Mouse (Mus musculus) heart, adult 2 months (tissue): ENCODE results near the gene Nutf2. TPM values are rescaled to one million over a fixed set of nuclear protein-coding genes. Genes with fewer than 3 reads are reported as not detected.

Source experiments
- DNase-seq, 2 experiments: peaks; one replicate each; pipeline ENCODE4 v3.0.0; 2021
- H3K27ac ChIP-seq: fragments of 200-600 bp; 2 replicates; pipeline ENCODE4 v1.8.1; 2022
- H3K27me3 ChIP-seq: fragments of 200-500 bp; 2 replicates; pipeline ENCODE4 v1.6.1; 2012; ENCODE audit warnings: mild to moderate bottlenecking, low read length, inconsistent platforms, mixed read lengths; ENCODE audit not compliant: control insufficient read depth, insufficient read depth
- H3K36me3 ChIP-seq: fragments of 200-500 bp; 2 replicates; pipeline ENCODE4 v1.6.1; 2012; ENCODE audit warnings: low read length, inconsistent platforms; ENCODE audit not compliant: control insufficient read depth, insufficient read depth
- H3K4me1 ChIP-seq: fragments of 200-500 bp; 2 replicates; pipeline ENCODE4 v1.6.1; 2011; ENCODE audit warnings: low read length; ENCODE audit not compliant: control insufficient read depth, insufficient read depth
- H3K4me3 ChIP-seq: fragments of 200-600 bp; 2 replicates; pipeline ENCODE4 v1.8.1; 2022
- H3K79me2 ChIP-seq: fragments of 200-500 bp; replicated peaks from 2 replicates; pipeline ENCODE4 v1.6.1; 2012; ENCODE audit warnings: mild to moderate bottlenecking, inconsistent platforms, low read length, moderate library complexity, mixed read lengths; ENCODE audit not compliant: control insufficient read depth, insufficient read depth
- H3K9ac ChIP-seq: fragments of 200-500 bp; 2 replicates; pipeline ENCODE4 v1.6.1; 2012; ENCODE audit warnings: low read depth, mild to moderate bottlenecking, control low read depth, inconsistent platforms, low read length, mixed read lengths
- CTCF ChIP-seq: fragments of 200-600 bp; IDR thresholded peaks from 2 replicates; pipeline ENCODE4 v1.8.1; 2022; ENCODE audit warnings: antibody characterized with exemption, mild to moderate bottlenecking, moderate library complexity
- EP300 ChIP-seq: fragments of 200-500 bp; IDR thresholded peaks from 2 replicates; pipeline ENCODE4 v1.6.1; 2011; ENCODE audit warnings: low read depth, low read length, control low read depth; ENCODE audit not compliant: insufficient read depth
- POLR2A ChIP-seq: fragments of 200-500 bp; IDR thresholded peaks from 2 replicates; pipeline ENCODE4 v1.6.1; 2011; ENCODE audit warnings: mild to moderate bottlenecking, low read depth, low read length, control low read depth; ENCODE audit not compliant: insufficient read depth
- WGBS: fragments of 180-500 bp; shearing (Covaris S2); methylation state at CpG from one replicate; pipeline ENCODE4 v1.1.7; 2018; 5-methylcytosine and 5-hydroxymethylcytosine counted together
- intact Hi-C: fragments of 180-260 bp; cut with DNase I; formaldehyde crosslinking; loops from one replicate; pipeline ENCODE4 v1.15.1; 2025
- polyA plus RNA-seq: library from polyadenylated mRNA; depleted of rRNA; stranded (reverse); fragments of >200 nt; gene quantifications from 2 replicates; pipeline ENCODE4 v1.2.3, GENCODE M21; 2012
- total RNA-seq, 2 experiments: library from RNA; stranded (reverse); gene quantifications; 2 replicates each; pipeline ENCODE4 v1.2.3; 2021

Gene Nutf2
- total and polyA plus RNA-seq, 3 experiments = 35.5 to 56.1 (median 39.8) TPM

- 82% methylated on average over 6 of the region's 6 CpGs for WGBS
- no peak for DNase-seq
- no peak overlapping the region for H3K9ac ChIP-seq
- H3K27ac ChIP-seq = no peak overlapping the region
- intact Hi-C loops = no loop called here
- H3K36me3 ChIP-seq = peaks cover 4% of the 10 kb centered on the region; the same call in 1 of the 2 replicates
- no peak overlapping the region for H3K4me3 ChIP-seq
- H3K79me2 ChIP-seq = peaks cover 5% of the 10 kb centered on the region
- TF ChIP-seq CTCF (peak; percentile 44), EP300 (no peak)
- H3K4me1 ChIP-seq = peaks cover 2% of the 10 kb centered on the region
- no peaks in the 10 kb centered on the region for H3K27me3 ChIP-seq
These were observed 6.1 kb downstream of the Nutf2 start for GRCm38 (mm10) chr8:105866364-105867029.

- Histone ChIP-seq H3K79me2 (no peaks in the 10 kb centered on the region; the same call in none of the 2 replicates), H3K27ac (peak overlapping the region; percentile 80), H3K36me3 (peaks cover 15% of the 10 kb centered on the region), H3K4me3 (peak overlapping the region; percentile 4; the same call in 1 of the 2 replicates), H3K9ac (peak overlapping the region; percentile 11; the same call in 1 of the 2 replicates), H3K4me1 (peaks cover 16% of the 10 kb centered on the region), H3K27me3 (no peaks in the 10 kb centered on the region)
- intact Hi-C loops = no loop called here
- 11% methylated on average over 6 of the region's 6 CpGs for WGBS
- TF ChIP-seq POLR2A (no peak), EP300 (no peak), CTCF (no peak)
- peak in 1 of 2 experiments; percentile 52 for DNase-seq
These were observed 13.9 kb downstream of the Nutf2 start for GRCm38 (mm10) chr8:105874301-105874700.

GRCm38 (mm10) chr8:105880754-105881520, 20.6 kb downstream of the Nutf2 start, which contains the start of gene Edc4:
TSS of gene Edc4 (plus strand) at chr8:105880881.
- peak within 1 kb of the TSS; percentile 87 for H3K9ac ChIP-seq
- H3K79me2 ChIP-seq = peaks cover 4% of the 10 kb centered on the region
- WGBS = under 1% methylated on average over 45 of the region's 45 CpGs
- intact Hi-C loops = loop anchor here (2.0 kb wide), 1 partner anchor 20 kb away; the partner anchor contains the start of gene Nutf2
- H3K4me1 ChIP-seq = peaks cover 5% of the 10 kb centered on the region
- peak within 1 kb of the TSS; percentile 85 for H3K27ac ChIP-seq
- DNase-seq = peak; percentile 87 to 94
- TF ChIP-seq POLR2A (peak; percentile 93), CTCF (no peak), EP300 (peak; percentile 67; the same call in 1 of the 2 replicates)
- peak within 1 kb of the TSS; percentile 82 for H3K4me3 ChIP-seq
- H3K36me3 ChIP-seq = peaks cover 2% of the 10 kb centered on the region; the same call in 1 of the 2 replicates
- H3K27me3 ChIP-seq = no peaks in the 10 kb centered on the region

DNA sequence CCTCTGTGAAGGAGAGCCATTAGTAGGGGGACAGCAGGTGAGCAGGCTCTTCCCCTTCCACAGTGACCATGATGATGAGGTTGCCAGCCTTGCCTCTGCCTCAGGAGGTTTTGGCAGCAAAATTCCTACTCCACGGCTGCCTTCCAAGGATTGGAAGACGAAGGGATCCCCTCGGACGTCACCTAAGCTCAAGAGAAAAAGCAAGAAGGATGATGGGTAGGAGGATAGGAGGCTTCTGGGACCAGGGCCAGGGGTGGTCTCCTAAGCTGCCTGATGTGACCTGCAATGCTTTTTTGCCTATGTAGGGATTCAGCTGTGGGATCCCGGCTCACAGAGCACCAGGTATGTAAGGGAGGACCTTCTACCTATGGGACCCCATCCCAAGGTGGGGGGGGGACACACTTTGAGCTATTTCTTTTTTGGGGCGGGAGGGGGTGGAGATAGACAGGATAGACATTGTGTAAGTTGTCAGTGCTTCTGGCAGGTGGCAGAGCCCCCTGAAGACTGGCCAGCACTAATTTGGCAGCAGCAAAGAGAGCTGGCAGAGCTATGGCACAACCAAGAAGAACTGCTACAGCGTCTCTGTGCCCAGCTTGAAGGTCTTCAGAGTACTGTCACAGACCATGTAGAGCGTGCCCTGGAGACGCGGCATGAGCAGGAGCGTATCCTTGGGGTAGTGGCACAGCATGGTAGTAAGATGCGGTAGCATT, 29.5 kb downstream of the Nutf2 start:
- Histone ChIP-seq H3K4me3 (no peak overlapping the region), H3K4me1 (peaks cover 2% of the 10 kb centered on the region; the same call in 1 of the 2 replicates), H3K27ac (no peak overlapping the region), H3K9ac (no peak overlapping the region), H3K27me3 (no peaks in the 10 kb centered on the region), H3K36me3 (no peaks in the 10 kb centered on the region), H3K79me2 (no peaks in the 10 kb centered on the region)
- DNase-seq = no peak
- WGBS = 94% methylated on average over 12 of the region's 12 CpGs
- no peak for TF ChIP-seq POLR2A
- no peak for TF ChIP-seq CTCF
- no peak for TF ChIP-seq EP300
- intact Hi-C loops = no loop called here

GRCm38 (mm10) chr8:105890870-105891269, 30.5 kb downstream of the Nutf2 start:
- peak; percentile 51 to 68 for DNase-seq
- 66% methylated on average over 6 of the region's 6 CpGs for WGBS

More at GRCm38 (mm10) chr8:105890870-105891269, 30.5 kb downstream of the Nutf2 start:
- intact Hi-C loops = no loop called here
- Histone ChIP-seq H3K79me2 (no peaks in the 10 kb centered on the region), H3K27me3 (no peaks in the 10 kb centered on the region), H3K36me3 (no peaks in the 10 kb centered on the region), H3K4me3 (no peak overlapping the region), H3K4me1 (peaks cover 2% of the 10 kb centered on the region; the same call in 1 of the 2 replicates), H3K9ac (no peak overlapping the region), H3K27ac (peak overlapping the region; percentile 34; the same call in 1 of the 2 replicates)
- no peak for TF ChIP-seq CTCF
- no peak for TF ChIP-seq POLR2A
- TF ChIP-seq EP300 = no peak
